Mouse (Mus musculus): ENCODE measurements at regions not wholly inside any gene's neighbourhood (a gene's known extent, or its start where the extent isn't known, plus 50 kb on each side); places are given as distances from the start of the nearest gene placed in this dataset.

GRCm38 (mm10) chrX:68313486-68313885 lies 364.9 kb upstream of the Fmr1 start:
- DNase-seq, result peak; percentile 68

All from kidney, postnatal 14 days (tissue).